Mouse (Mus musculus): ENCODE results near the gene Cdk19.
A peak's percentile ranks its signal among the peaks of the same experiment; 100 is the strongest.

Cdk19 gene

DNA sequence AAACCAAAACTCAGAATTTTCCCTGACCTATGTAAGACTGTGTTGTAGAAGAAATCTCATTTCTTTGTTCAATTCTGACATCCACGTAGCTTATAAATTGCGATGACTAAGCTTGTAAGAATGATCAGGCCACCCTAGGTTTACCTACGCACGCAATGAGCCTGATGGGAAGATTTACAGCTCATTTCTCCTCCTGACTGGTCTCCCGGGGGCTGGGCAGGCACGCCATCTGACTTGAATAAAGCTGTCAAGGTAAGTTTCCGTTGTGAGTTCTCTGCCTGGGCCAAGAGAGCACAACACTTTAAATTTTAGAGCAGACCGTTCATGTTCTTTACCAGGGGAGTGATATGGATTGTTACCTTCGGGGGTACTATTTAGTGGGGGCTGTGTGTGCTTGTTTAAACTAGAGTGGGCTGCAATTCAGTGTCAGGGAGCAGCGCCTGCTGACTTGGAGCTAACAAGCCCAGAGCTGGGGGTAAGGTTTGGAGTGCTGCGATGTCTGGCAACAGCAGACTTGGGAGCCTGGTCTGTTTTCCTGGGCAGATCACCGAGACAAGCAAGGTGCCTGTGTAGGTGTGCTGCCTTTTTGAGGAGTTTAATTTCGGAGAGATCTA, at the start of gene Cdk19:
TSS of gene Cdk19 (plus strand) at position 214 of the 614 bp plus-strand sequence.
- no peak for DNase-seq (ENCODE audit: inconsistent ontology term)

DNA sequence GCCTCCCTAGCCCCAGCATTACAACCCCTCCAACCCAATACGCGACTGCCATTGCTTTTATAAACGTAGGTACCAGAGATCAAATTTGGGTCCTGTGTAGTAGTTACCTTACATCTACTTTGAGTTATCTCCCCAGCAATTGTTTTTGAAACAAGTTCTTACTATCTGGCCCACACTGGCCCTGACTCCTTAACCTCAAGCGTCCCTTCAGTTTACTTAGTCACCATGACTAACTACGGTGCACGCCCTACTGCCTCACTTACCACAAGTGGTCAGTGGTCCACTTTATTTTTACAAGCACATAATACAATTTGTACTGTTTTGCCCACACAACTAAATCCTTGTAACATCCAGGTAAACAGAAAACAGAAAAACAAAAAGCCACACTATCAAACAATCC, 46.7 kb upstream of the Cdk19 start:
- DNase-seq (ENCODE audit: inconsistent ontology term) = no peak

DNA sequence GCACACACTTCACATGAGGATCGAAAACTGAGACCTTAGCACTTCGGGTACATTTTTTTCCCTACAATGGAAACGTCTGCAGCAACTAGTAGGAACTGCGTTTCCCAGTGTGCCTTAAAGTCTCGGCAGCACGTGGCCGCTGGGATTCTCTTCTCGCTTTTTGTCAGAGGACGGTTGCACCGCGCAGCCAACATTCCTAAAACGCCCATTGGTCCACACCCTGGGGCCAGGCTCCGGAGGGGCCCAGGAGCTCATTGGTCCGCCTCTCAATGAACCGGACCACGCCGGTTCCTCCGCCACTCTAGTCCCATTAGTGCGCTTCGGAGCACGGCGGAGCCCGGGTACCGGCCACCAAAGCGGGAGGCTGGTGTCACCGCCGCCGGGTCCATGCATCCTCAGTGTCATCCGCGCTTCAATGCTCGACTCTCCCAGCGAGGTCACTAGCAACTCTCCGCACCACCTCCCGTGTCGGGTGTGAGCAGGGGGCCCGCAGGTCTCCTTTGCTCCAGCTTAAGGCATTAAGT, 38.7 kb upstream of the Cdk19 start:
- peak; percentile 97 for DNase-seq (ENCODE audit: inconsistent ontology term)

DNA sequence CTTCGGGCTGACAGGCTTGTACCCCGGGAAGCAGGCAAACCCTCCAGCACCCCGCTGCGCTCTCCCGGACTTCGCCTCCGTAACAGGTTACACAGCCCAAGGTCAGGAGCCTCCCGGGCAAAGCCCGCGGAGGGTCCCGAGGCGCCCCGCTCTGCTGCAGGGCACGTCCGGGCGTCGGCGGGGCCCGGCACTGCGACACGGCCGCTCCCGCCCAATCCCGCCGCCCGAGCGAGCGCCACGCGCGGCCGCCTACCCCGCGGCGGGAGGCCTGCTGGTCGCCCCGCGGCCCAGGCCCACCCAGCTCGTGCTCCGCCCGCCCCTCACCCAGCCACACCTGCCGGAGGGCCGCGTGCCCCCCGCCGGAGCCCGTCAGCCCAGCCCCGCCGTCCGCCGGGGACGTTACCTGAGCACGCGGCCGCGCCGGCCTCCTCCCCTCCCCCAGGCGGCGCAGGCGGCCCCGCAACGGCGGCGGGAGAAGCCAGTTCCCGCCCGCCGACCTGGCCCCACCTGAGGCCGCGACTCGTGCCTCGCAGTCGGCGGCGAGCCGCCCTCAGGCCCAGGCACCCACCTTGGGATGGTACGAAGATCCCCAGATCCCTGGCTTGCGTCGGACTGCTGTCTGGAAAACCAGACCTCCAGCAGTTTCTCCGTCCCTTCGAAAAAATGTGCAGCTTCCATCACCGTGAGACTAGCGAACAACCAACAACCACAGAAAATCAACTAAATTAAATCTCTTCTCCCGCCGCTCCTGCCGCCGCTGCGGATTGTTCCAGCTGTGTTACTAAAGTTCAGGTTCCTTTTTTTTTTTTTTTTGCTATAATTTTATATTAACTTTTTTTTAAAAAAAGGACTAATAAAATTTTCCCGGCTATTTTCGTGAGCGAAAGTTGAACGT, 37.9 kb upstream of the Cdk19 start:
- peak; percentile 52 for DNase-seq (ENCODE audit: inconsistent ontology term)

DNA sequence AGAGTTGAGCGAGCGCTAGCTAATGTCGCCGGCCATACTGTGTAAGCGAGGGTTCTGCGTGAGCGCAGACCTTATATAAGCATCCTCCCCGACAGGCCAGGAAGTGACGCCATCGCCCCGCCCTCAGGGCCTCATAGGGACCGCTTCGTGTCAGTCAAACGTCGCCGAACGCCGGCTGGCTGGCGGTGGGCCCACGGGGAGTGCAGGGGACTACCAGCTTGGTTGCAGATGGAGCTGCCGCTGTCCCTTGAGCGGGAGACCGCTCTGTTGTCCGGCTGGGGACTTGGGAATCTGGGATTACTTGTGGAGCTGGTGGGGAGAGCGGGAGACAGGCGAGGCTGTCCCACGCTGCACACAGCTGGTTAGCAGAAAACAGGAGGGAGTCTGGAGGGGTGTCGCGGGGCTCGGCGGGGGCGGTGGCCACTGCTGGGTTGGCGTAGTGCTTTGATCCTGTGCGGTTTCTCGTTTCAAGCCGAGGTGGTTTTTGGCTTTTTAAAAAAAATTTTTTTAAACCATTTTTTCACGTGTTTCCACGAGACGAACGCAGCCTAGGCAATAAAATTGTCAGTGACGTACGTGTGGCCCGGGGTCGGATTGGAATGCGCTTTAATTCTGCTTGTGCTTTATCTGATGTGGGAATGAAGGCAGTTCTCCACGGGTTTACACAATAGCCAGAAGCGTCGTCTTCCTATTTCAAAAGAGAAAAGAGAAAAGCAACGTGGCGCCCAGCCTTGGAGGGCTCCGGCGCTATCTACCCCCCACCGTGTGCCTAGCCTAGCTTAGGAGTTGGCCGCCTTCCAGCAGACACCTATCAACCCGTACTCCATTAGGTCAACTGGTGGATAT, 37.0 kb upstream of the Cdk19 start, which contains the start of gene Amd1:
TSS of gene Amd1 (minus strand) at position 47 of the 846 bp plus-strand sequence.
- peak; percentile 100 for DNase-seq (ENCODE audit: inconsistent ontology term)

DNA sequence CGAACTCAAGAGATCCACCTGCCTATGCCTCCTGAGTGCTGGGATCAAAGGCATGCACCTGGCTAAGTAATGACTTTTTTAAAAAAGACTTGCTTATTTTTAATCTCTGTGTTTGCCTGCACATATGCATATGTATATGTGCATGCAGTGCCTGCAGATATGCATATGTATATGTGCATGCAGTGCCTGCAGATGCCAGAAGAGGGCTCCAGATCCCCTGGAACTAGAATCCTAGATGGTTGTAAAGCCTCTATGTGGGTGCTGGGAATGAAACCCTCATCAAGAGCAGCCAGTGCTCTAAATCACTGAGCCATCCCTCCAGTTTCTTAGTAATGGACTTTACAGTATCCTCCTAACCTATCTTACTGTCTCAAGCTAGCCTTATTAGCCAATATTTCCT, 33.4 kb upstream of the Cdk19 start:
- no peak for DNase-seq (ENCODE audit: inconsistent ontology term)

DNA sequence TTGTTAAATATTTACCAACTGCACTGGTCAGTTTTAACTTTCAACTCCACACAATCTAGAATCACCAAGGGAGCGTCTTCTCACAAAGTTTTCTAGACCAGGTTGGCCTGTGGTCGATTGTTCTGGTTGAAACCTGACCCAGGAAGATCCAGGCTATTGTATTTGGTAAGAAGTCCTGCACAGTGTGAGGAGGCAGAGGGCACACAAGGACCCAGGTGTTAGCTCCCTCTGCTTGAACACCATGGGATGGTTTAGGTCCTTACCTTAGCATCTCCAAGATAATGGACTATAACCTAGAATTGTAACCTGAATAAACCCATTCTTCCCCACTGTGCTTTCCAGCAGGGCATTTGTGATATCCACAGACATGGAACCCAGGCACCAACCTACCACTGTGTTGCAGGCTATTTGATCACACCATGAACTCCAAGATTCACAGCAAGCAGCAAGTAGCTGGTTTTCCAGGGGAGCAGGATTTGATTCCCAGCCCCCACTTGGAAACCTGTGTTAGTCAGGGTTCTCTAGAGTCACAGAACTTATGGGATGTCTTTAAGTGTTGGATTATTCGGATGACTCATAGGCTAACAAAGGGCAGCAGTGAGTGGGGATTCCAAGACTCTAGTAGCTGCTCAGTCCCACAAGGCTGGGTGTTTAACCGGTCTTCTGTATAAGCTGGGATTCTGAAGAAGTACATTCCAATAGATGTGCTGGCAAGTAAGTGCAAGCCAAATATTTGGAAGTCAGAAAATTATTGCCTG, 31.4 kb upstream of the Cdk19 start:
- no peak for DNase-seq (ENCODE audit: inconsistent ontology term)

DNA sequence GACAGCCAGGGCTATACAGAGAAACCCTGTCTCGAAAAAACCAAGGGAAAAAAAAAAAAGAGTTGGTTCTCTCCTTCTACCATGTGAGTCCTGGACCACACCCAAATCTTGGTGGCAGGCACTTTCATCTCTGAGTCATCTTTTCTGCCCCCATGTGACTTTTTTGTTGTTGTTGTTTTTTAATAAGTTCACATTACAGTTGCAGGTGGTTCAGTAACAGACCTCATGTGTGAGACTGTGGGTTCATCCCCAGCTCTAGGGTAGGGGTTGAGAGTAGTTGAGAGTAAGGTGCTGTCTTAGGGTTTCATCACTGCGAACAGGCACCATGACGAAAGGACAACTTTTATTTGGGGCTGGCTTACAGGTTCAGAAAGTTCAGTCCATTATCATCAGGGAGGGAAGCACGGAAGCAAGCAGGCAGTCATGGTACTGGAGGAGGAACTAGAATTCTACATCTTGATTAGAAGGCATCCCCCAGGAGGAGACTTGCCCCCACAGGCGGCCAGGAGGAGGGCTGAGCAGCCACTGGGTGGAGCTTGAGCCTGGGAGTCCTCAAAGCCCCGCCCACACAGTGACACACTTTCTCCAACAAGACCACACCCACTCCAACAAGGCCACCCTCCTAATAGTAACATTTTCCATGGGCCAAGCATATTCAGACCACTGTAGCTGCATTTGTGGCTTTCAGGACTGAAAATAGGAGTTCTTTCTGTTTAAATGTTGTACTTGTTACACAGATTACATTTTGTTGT, 29.3 kb upstream of the Cdk19 start:
- DNase-seq (ENCODE audit: inconsistent ontology term) = no peak

DNA sequence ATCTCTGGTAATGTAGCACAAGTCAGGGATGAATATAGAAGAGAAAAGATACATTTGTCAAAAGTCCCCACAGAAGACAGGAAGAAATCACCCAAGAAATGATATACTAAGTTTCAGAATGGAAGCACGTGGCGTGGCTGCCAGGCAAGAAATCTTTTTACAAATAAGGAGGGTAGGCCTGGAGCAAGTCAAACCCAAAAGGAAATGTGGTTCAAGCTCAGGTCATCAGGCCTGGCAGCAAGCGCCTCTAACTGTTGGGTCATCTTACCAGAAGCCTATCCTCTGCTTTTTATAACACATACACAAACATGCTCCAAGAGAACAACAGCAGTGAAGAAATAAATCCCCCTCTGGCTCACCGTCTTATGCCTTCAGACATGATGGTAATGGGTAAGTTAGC, 26.6 kb upstream of the Cdk19 start:
- DNase-seq (ENCODE audit: inconsistent ontology term) = no peak

DNA sequence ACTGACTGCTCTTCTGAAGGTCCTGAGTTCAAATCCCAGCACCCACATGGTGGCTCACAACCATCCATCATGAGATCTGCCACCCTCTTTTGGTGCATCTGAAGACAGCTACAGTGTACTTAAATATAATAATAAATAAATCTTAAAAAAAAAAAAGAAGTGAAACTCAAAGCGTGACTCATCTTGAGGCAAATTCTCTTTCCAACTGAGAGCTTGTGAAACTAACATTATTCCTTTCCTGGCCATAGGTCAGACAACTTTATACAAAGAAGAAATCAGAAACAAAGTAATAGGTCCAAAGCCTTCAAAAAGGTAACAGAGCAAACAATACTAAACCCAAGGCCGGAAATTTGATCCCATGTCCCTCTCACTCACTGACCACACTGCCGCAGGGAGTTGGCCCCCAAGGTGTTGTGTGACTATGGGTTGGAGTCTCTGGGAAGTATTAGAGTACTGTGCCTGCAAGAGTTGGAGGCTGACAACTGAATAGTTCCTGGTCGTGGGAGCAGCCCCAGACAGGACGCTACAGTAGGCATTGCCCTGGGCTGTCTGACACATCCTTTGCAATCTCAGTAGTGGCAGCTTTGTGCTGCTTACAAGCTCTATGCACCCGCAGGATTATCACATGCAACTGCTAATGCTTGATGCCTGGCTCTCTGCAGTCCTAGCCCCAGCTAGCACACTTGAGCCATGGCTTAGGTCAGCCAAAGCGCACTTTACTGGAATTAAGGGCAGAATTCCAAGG, 22.4 kb upstream of the Cdk19 start:
- no peak for DNase-seq (ENCODE audit: inconsistent ontology term)

DNA sequence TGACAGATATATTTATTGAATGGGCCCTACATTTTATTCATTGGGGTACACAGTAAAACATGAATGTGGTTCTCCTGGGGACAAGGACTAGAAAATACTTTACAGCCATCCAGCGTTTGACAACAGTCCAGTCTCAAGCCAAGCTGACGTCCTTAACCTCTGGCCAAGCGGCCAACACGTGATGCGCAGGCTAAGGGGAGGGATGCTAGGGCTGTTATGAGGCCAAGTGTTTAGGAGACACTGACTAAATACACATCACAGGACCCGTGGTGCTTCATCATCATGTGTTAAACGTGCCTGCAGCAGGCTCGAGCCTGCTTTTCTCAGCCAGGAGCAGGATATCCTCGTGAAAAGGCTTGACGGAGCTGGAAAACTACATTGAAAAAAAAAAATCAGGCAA, 19.1 kb upstream of the Cdk19 start:
- DNase-seq (ENCODE audit: inconsistent ontology term) = no peak

DNA sequence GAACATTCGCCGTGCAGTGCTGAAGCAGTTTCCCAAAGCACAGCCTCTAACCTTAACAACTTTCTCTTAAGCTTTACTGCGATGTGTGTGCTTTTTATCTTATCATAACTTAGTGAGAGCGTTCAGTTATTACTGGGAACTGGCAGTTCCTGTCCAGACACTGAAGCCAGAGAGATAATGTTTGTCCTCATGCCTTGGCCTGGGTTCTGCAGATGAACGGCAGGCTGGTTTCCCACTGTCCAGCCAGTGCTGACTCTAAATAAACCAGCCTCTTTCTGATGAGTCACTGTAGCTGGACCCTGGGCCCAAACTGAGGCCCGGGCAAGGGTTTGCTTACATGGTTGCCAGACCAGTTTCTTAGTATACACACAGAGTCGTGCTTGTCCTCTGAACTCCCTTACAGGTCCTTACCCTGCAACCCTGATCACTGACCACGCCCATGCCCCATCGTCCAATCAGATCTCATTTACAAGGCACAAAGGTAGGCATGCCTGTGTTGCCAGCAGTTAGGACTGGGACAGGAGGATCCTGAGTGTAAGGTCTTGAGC, 11.3 kb upstream of the Cdk19 start:
- DNase-seq (ENCODE audit: inconsistent ontology term) = no peak

DNA sequence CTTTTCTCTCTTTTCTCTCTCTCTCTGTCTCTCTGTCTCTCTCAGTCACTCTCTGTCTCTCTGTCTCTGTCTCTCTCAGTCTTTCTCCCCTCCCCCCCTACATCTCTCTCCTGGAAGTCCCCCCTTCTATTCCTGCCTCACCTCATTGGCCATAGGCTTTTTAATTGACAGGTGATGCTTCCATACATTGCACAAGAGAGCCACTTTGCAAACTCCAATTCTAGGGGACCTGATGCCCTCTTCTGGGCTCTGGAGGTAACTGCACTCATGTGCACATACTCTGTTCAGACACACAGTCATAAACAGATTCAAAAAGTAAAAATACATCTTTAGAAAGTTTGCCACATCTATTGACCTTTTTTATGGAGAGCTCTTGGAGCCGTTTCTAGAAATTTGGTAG, 9.1 kb upstream of the Cdk19 start:
- DNase-seq (ENCODE audit: inconsistent ontology term) = no peak

DNA sequence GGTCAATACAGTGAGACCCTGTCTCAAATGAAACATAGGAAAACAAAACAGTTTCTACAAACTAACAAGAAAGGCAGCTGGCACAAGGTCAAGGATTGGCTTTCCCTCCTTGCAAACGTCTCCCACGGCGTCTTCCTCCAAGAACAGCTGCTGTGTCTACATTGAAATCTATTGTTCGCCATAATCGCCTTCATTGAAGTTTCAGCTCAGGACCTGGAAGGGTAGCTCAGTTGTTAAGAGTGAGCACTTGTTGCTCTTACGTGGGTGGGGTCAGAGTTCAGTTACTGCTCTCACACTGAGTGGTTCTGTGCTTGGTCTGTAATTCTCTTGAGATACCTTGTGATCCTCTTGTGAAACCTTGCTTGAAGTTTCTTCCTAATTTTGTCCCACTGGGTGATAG, 6.5 kb upstream of the Cdk19 start:
- DNase-seq (ENCODE audit: inconsistent ontology term) = no peak

DNA sequence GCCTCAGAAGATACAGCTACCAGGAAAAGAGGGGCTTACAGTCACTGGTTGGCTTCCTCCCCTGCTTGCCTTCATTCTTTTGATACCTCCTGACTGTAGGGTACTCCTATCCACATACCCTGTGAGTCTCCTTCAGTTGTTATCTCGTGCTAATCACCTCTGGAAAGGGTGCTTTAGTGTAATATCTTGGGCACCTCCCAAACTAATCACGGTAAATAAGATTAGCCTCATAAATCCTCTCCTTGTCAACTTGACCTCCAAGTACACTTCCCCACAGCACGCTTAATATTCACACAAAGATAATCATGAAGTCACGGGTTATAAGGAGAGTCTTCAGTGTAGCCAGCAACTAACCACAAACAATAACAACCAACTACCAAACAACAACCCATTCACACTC, 2.7 kb downstream of the Cdk19 start:
- no peak for DNase-seq (ENCODE audit: inconsistent ontology term)

DNA sequence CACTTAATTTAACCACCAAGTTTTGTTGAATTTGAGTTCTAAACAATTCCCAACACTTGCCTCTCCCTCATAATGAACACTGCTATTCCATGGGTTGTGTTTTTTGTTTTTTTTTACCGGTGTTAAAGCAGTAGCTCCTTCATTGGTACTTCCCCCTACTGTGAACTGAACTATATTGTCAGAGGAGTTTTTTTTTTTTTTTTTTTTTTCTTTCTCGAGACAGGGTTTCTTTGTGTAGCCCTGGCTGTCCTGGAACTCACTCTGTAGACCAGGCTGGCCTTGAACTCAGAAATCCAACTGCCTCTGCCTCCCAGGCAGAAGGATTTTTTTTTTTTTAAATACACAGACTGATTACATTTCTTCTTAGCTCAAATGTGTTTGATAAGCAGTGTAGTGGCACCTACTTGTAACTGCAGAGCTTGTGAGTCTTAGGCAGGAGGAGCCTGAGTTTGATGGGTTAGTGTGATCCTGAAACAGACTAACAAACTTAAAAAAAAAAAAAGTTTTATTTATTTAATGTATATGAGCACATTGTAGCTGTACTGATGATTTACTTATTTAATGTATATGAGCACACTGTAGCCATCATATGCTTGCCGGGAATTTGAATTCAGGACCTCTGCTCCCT, 7.5 kb downstream of the Cdk19 start:
- no peak for DNase-seq (ENCODE audit: inconsistent ontology term)

DNA sequence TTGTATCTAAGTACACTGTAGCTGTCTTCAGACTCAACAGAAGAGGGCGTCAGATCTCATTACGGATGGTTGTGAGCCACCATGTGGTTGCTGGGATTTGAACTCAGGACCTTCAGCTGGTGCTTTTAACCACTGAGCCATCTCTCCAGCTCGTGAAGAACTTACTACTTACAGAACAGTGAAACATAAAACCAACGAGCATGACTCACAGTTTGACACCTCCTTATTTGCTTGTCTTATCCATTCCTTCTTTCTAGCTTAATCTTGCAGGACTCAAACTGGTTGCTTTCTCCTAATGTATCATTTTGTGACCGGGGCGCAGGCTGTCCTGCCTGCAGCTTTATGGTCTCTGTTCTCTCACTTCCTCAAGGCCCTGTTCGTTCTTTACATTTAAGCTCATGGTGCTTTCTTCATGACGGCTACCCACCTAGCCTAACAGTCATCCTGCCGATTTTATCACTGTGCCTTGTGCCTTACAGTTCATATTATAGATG, 8.1 kb downstream of the Cdk19 start:
- DNase-seq (ENCODE audit: inconsistent ontology term) = no peak

DNA sequence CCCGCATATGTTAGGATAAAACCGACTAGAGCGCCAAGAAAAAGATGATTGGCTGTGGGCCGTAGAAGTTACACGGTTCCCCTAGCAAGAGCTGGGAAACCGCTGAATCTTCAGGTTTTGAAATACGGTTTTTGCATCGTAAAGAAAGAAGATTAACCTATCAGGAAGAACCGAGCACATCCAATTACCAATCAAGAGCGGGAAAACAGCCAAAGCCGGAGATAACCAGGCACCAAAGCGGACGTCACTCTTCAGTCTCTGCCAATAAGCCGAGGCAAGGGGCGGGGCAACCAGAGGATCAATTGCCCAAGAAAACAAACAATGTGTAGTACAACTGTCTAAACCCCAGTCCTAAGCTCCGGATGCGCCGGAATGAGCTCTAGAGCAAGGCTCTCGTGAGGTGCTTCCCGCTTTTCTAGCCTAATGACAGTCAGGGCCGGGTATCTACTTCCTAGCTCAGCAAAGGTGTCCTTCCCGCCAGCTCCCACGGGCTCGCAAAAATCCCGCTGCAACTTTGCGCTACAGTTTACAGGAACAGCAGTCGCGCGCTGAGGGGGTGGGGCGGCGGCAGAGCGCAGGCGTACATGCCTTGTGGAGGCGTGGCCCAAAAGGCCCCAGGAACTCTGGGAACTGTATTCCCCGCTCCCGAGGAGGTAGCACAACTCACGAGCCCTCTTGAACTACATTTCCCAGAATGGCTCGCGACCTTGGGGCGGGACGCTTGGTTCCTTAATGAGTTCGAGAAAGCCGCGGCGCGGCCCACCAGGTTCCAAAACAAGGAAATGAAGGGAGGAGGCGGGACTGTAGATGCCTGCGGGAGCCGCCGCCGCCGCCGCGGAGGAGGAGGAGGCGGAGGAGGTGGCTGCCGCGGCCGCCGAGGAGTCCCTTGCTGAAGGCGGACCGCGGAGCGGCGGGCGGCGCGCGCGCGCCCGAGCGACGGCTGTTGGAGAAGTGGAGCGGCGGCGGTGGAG, 9.5 kb downstream of the Cdk19 start:
- peak; percentile 100 for DNase-seq (ENCODE audit: inconsistent ontology term)
